Mouse (Mus musculus) hindbrain, embryonic 15.5 days (tissue): ENCODE measurements around the gene Hmgcs2. TPM values are rescaled to one million over a fixed set of nuclear protein-coding genes. Genes with fewer than 3 reads are reported as not detected.

Experiments
- ATAC-seq: fragments of 200-750 bp; cut with Nextera tagmentation; 2 replicates; pipeline ENCODE4 v1.8.0; 2017; ENCODE audit warnings: low read depth, moderate number of reproducible peaks, moderate TSS enrichment; ENCODE audit not compliant: low FRiP score
- H3K27ac ChIP-seq: fragments of 300-500 bp; sonication (generic); replicated peaks from 2 replicates; pipeline ENCODE4 v1.5.1; 2015; ENCODE audit warnings: mild to moderate bottlenecking, inconsistent platforms
- H3K27me3 ChIP-seq: fragments of 300-500 bp; sonication (generic); 2 replicates; pipeline ENCODE4 v1.6.1; 2015; ENCODE audit warnings: control low read depth, inconsistent platforms
- H3K36me3 ChIP-seq: fragments of 300-500 bp; sonication (generic); 2 replicates; pipeline ENCODE4 v1.6.1; 2015; ENCODE audit warnings: control low read depth, inconsistent platforms
- H3K4me1 ChIP-seq: fragments of 300-500 bp; sonication (generic); replicated peaks from 2 replicates; pipeline ENCODE4 v1.6.1; 2015; ENCODE audit warnings: control low read depth, inconsistent platforms
- H3K4me2 ChIP-seq: fragments of 300-500 bp; sonication (generic); 2 replicates; pipeline ENCODE4 v1.6.1; 2015; ENCODE audit warnings: moderate library complexity, mild to moderate bottlenecking, inconsistent platforms
- H3K4me3 ChIP-seq: fragments of 300-500 bp; sonication (generic); 2 replicates; pipeline ENCODE4 v1.5.1; 2015; ENCODE audit warnings: mild to moderate bottlenecking, inconsistent platforms
- H3K9ac ChIP-seq: fragments of 300-500 bp; sonication (generic); 2 replicates; pipeline ENCODE4 v1.6.1; 2015; ENCODE audit warnings: inconsistent platforms
- H3K9me3 ChIP-seq: fragments of 300-500 bp; sonication (generic); 2 replicates; pipeline ENCODE4 v1.6.1; 2016; ENCODE audit warnings: control low read depth, inconsistent platforms
- WGBS: fragments of 180-500 bp; shearing (Covaris S2); methylation state at CpG from one replicate; pipeline ENCODE4 v1.1.7; 2015; 5-methylcytosine and 5-hydroxymethylcytosine counted together
- polyA plus RNA-seq: library from polyadenylated mRNA; unstranded; fragments of >200 nt; fragmentation: Nextera tagmentation; extraction: Ambion mirVana; gene quantifications from 2 replicates; pipeline ENCODE4 v1.2.1, GENCODE M21; 2015

Hmgcs2 gene
- polyA plus RNA-seq, 1 experiment from 2014 or later: 21.1 TPM

DNA sequence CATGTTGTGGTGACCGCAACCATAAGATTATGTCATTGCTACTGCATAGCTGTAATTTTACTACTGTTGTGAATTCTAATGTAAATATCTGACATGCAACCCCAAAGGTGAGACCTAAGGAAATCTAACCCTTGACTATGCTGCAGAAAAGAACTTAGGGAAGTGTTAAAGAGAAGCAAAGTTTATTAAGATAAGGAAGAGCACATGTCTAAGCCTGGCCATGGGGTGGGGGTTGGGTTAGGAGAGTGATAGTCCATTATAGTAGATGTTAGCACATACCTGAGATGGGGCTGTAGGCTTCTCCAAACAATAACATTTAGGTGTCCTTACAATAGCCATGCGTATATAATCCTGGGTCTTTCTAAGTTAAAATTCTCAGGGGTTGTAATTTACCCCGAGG is 63.0 kb downstream of the Hmgcs2 start:
- Histone ChIP-seq H3K9ac (no peak overlapping the region), H3K27ac (no peak overlapping the region), H3K9me3 (no peaks in the 10 kb centered on the region), H3K27me3 (no peaks in the 10 kb centered on the region), H3K4me3 (no peak overlapping the region), H3K4me1 (peaks cover 17% of the 10 kb centered on the region), H3K36me3 (no peaks in the 10 kb centered on the region), H3K4me2 (no peak overlapping the region)
- no peak for ATAC-seq
- WGBS: 97% methylated on average over 3 of the region's 3 CpGs

DNA sequence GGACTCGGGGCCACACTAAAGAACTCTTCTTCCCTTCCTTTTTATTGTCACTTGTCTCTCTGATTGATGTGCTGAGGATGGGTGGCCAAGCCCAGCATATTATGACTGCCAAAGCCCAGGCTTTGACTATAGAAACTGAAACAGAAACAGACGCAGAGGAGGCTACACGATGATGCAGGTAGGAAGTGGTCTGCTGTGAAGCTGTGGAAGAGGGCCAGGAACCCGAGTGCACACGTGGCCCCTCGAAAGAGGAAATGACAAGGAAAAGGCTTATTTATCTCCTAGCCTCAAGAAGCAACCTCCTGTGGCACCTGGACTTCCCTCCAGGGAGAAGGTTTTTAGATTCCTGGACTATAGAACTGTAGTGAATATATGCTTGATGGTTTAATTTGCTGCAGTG is 67.9 kb downstream of the Hmgcs2 start:
- no peaks in the 10 kb centered on the region for H3K27me3 ChIP-seq
- H3K9ac ChIP-seq: no peak overlapping the region
- H3K9me3 ChIP-seq: no peaks in the 10 kb centered on the region
- no peak for ATAC-seq
- 85% methylated on average over 6 of the region's 6 CpGs for WGBS
- H3K36me3 ChIP-seq: no peaks in the 10 kb centered on the region
- H3K4me1 ChIP-seq: no peaks in the 10 kb centered on the region
- no peak overlapping the region for H3K4me3 ChIP-seq
- no peak overlapping the region for H3K27ac ChIP-seq
- no peak overlapping the region for H3K4me2 ChIP-seq

DNA sequence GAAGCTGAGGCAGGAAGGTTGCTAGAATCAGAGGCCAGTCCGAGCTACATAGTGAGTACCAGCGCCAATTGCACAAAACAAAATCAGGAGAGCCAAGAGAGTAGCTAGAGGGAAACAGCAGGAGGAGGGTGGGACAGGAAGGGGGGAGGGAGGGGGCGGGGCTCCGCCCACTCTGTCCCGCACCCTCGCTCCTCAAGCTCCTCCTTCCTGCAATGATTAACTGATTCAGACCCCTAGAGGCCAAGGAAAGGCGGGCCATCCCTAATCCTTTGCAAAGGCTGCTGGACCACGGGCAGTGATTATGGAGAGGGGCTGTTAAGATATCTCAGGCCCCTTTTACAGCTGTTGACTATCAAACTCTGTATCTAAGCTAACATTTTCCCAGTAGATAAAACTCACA is 68.5 kb downstream of the Hmgcs2 start:
- no peak overlapping the region for H3K9ac ChIP-seq
- no peaks in the 10 kb centered on the region for H3K27me3 ChIP-seq
- H3K4me1 ChIP-seq: no peaks in the 10 kb centered on the region
- H3K36me3 ChIP-seq: no peaks in the 10 kb centered on the region
- 32% methylated on average over 8 of the region's 8 CpGs for WGBS
- no peak overlapping the region for H3K4me3 ChIP-seq
- H3K27ac ChIP-seq: no peak overlapping the region
- ATAC-seq: no peak
- no peaks in the 10 kb centered on the region for H3K9me3 ChIP-seq
- no peak overlapping the region for H3K4me2 ChIP-seq

DNA sequence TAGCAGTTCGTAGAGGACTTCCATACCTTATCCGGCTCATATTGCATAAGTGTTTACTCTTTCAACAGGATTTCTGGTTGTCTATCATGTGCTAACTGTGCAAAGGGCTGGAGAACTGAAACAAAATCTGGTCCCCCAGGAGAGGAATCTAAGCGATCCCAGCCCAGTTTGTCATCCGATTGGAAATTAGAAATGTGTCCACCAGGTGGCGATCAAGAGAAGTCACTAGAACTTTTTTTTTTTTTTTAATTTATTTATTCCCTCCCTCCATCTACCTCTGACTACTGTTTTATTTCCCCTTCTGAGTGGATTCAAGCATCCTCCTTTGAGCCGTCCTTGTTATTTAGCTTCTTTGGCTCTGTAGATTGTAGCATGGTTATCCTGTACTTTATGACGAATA is 73.7 kb downstream of the Hmgcs2 start:
- Histone ChIP-seq H3K4me1 (no peaks in the 10 kb centered on the region; the same call in 1 of the 2 replicates), H3K9me3 (no peaks in the 10 kb centered on the region), H3K4me2 (no peak overlapping the region), H3K9ac (no peak overlapping the region), H3K27me3 (no peaks in the 10 kb centered on the region), H3K36me3 (no peaks in the 10 kb centered on the region), H3K4me3 (no peak overlapping the region), H3K27ac (no peak overlapping the region)
- 36% methylated on average over 7 of the region's 7 CpGs for WGBS
- no peak; the same call in 1 of the 2 replicates for ATAC-seq

DNA sequence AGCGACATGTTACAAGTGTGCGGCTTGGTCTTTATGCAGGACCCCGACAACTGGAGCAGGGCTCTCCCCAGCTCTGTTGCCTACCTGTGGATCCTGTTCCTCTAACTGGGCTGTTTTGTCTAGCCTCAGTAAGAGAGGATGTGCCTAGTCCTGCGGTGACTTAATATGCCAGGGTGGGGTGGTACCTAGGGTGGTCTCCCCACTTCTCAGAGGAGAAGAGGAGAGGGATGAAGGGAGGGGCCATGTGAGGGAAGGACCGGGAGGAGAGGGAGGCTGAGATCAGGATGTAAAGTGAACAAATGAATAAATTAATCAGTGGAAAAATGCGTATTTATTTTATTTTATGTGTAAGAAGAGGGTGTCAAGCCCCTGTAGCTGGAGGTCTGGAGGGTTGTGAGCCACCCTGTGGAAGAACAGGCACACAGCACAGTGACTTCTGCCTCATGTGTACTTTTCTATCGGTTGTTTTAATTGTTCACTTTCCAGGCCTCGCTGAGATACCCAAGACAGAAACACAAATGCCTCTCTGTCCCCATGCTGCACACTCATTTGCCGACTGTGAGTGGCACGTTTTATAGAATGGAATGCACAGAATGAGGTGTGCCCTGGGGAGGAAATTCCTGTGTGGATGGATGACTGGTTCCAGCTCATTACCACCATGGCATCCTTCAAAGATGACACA is 75.2 kb downstream of the Hmgcs2 start:
- Histone ChIP-seq H3K4me3 (no peak overlapping the region), H3K9ac (no peak overlapping the region), H3K27ac (no peak overlapping the region), H3K4me1 (no peaks in the 10 kb centered on the region; the same call in 1 of the 2 replicates), H3K9me3 (no peaks in the 10 kb centered on the region), H3K27me3 (no peaks in the 10 kb centered on the region), H3K4me2 (no peak overlapping the region), H3K36me3 (no peaks in the 10 kb centered on the region)
- WGBS: 54% methylated on average over 10 of the region's 10 CpGs
- ATAC-seq: peak; percentile 72

DNA sequence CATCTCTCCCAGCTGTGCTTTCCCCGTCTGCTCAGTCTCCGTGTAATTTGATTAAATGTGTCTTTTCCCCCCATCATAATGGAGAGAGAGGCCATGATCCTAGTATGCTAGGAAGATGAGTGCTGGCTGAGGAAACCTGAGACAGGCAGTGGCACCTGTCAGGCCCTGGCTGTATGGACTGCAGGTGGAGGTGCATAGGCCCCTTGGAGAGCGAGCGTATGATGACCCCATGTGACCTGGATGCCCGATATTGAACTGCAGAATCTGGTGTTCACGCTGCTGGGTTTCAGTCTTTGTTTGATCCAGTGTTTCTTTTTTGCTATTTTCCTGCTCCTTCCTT is 75.8 kb downstream of the Hmgcs2 start:
- 50% methylated on average over 6 of the region's 6 CpGs for WGBS
- no peaks in the 10 kb centered on the region for H3K36me3 ChIP-seq
- no peak overlapping the region for H3K4me2 ChIP-seq
- H3K9ac ChIP-seq: no peak overlapping the region
- H3K4me1 ChIP-seq: no peaks in the 10 kb centered on the region; the same call in 1 of the 2 replicates
- no peaks in the 10 kb centered on the region for H3K27me3 ChIP-seq
- ATAC-seq: peak; percentile 57
- no peak overlapping the region for H3K4me3 ChIP-seq
- no peak overlapping the region for H3K27ac ChIP-seq
- H3K9me3 ChIP-seq: no peaks in the 10 kb centered on the region

DNA sequence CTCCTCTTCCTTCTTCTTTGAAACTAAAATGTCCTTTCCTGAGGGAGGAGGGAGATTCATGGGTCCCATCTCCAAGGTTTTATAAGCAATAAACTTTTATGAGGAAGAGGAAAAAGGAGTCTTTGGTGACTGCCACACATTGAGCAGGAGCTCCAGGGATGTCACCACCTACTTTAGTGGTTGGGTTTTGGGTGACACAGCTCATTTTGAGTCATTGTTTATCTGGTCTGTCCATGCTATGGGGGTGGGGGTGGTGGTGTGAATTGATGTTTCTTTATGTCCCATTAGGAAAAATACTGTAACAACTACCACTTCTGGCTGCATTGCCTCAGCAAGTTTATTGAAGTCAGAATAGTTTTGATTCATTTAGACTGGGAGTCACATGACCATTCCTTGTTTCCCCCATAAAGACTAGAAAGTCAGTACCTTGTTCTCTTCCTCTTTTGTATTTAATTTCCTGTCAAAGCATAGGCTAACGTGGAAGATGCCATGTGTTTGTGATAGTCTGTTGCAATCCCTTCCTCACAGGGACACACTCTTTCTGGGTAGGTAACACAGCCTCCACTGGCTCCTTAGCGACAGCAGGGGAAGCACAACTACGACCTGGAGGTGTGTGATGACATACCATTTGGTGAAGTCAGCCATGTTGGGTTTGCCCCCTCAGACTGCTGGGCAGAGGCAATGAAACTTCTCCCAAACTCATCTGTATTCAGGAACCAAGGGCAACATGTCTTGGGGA is 76.6 kb downstream of the Hmgcs2 start:
- H3K4me2 ChIP-seq: no peak overlapping the region
- no peak for ATAC-seq

More for the DNA sequence above, 76.6 kb downstream of the Hmgcs2 start:
- no peaks in the 10 kb centered on the region for H3K36me3 ChIP-seq
- no peaks in the 10 kb centered on the region for H3K27me3 ChIP-seq
- H3K9me3 ChIP-seq: no peaks in the 10 kb centered on the region
- H3K4me1 ChIP-seq: no peaks in the 10 kb centered on the region; the same call in 1 of the 2 replicates
- no peak overlapping the region for H3K27ac ChIP-seq
- WGBS: 80% methylated on average over 3 of the region's 3 CpGs
- H3K9ac ChIP-seq: no peak overlapping the region
- H3K4me3 ChIP-seq: no peak overlapping the region

Other genes with a start within 250 kb of the Hmgcs2 start
- not detected in 2 replicates for gene Adam30, start 119.8 kb upstream of the Hmgcs2 start, polyA plus RNA-seq
- gene Reg4, start 58.3 kb upstream of the Hmgcs2 start, polyA plus RNA-seq: not detected in 2 replicates
- gene Phgdh, start 59.6 kb downstream of the Hmgcs2 start, polyA plus RNA-seq: 179 and 188 TPM in 2 replicates
- gene Zfp697, start 102.0 kb downstream of the Hmgcs2 start, polyA plus RNA-seq: 14.7 and 17.3 TPM in 2 replicates
- not detected in 2 replicates for gene Gm4450, start 176.7 kb downstream of the Hmgcs2 start, polyA plus RNA-seq
- gene Hsd3b4, start 230.1 kb downstream of the Hmgcs2 start, polyA plus RNA-seq: not detected in 2 replicates